Mouse (Mus musculus): ENCODE data around the gene Nmb.

DNA sequence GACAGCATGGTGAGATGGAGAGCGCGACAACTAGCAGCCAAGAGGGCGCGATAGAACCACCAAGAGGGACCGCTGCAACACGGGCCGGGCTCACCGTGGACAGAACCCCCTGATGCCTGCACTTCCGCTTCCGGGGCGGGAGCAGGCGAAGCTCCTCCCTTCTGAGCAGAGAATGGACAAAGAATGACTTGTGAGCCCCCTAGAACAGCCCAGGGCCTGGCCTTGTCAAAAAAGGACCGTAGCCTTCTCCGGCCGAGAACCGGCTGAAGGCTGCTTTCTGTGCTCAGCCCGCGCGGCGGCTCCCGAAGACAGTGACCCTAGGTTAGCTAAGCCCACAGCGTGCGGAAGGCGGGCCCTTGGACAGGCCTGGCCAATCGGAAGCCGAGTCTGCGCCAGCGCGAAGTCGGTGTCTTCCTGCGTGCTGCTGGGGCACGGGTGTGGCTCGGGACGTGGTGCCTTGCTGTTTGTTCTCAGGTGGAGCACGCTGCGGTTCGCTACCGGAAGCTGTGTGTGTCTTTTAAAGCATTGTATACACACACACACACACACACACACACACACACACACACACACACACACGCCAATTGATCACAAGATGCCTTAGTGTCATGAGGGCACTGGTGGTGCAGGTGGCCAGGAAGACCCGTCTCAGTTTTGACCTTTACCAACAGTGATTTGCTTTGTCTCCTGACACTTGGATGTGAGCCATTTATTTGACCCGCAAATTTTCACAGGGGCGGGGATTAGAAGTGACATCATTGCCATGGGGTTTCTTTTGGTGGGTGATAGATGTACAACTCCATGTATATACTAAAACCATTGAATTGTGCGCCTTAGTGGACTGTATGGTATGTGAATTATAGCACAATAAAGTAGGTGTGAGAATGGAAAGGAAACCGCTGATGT is 42.8 kb upstream of the Nmb start, which contains the start of gene Sec11a:
- no peak for TF ChIP-seq ZNF384 (IDR thresholded peaks at IDR 0.05; ENCODE audit: low read depth, low read length)
- TF ChIP-seq HCFC1 (IDR thresholded peaks at IDR 0.05; ENCODE audit: borderline replicate concordance, insufficient read depth, low read length), result no peak
